Mouse (Mus musculus) testis, adult 10 weeks (tissue): ENCODE data around the gene Gm47996. TPM values are rescaled to one million over a fixed set of nuclear protein-coding genes. Genes with fewer than 3 reads are reported as not detected.

Experiments
- polyA plus RNA-seq: library from polyadenylated mRNA; stranded (reverse); fragments of 350-450 nt; fragmentation: Illumina TruSeq; extraction: RNeasy Lipid Tissue Mini Kit (QIAGEN cat#74804); gene quantifications from one replicate; pipeline ENCODE4 v1.2.3, GENCODE M21; 2014; ENCODE audit warnings: low read depth, low replicate concordance

Gm47996 gene
- polyA plus RNA-seq: not detected

DNA sequence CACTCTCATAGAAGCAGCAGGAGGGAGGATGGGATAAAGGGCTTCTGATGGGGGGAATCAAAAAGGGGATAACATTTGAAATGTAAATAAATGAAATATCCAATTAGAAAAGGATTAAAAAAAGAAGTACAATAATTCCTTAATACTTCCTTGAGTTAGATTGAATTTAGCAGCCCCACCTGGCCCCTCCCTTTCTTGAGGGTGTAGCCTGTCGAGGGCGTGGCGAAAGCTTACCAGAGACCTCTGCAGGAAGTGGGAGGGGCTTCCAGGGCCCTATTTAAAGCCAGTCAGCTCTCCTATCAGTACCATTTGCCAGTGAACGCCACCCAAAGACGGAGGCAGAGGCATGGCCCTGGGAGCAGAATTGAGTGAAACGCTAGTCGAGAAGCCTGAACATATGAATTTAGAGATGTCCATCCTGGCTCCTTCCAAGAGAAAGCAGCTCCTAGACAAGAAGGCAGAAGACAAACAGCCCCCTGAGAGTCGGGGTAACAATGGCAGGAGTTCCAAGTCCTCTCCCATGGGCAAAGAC lies at the start of gene Gm47996:
Gm47996 (plus strand) TSS at position 308 of the 532 bp plus-strand sequence.

DNA sequence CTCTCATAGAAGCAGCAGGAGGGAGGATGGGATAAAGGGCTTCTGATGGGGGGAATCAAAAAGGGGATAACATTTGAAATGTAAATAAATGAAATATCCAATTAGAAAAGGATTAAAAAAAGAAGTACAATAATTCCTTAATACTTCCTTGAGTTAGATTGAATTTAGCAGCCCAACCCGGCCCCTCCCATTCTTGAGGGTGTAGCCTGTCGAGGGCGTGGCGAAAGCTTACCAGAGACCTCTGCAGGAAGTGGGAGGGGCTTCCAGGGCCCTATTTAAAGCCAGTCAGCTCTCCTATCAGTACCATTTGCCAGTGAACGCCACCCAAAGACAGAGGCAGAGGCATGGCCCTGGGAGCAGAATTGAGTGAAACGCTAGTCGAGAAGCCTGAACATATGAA lies 27.7 kb upstream of the Gm47996 start, which contains the start of gene Gm47985:
Gm47985 (plus strand) TSS at position 272 of the 400 bp plus-strand sequence.

DNA sequence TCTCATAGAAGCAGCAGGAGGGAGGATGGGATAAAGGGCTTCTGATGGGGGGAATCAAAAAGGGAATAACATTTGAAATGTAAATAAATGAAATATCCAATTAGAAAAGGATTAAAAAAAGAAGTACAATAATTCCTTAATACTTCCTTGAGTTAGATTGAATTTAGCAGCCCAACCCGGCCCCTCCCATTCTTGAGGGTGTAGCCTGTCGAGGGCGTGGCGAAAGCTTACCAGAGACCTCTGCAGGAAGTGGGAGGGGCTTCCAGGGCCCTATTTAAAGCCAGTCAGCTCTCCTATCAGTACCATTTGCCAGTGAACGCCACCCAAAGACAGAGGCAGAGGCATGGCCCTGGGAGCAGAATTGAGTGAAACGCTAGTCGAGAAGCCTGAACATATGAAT lies 17.9 kb upstream of the Gm47996 start, which contains the start of gene Gm8947:
Gm8947 (plus strand) TSS at position 302 of the 400 bp plus-strand sequence.

DNA sequence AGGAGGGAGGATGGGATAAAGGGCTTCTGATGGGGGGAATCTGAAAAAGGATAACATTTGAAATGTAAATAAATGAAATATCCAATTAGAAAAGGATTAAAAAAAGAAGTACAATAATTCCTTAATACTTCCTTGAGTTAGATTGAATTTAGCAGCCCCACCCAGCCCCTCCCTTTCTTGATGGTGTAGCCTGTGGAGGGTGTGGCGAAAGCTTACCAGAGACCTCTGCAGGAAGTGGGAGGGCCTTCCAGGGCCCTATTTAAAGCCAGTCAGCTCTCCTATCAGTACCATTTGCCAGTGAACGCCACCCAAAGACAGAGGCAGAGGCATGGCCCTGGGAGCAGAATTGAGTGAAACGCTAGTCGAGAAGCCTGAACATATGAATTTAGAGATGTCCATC lies 11.8 kb upstream of the Gm47996 start, which contains the start of gene Gm47995:
Gm47995 (plus strand) TSS at position 329 of the 400 bp plus-strand sequence.

DNA sequence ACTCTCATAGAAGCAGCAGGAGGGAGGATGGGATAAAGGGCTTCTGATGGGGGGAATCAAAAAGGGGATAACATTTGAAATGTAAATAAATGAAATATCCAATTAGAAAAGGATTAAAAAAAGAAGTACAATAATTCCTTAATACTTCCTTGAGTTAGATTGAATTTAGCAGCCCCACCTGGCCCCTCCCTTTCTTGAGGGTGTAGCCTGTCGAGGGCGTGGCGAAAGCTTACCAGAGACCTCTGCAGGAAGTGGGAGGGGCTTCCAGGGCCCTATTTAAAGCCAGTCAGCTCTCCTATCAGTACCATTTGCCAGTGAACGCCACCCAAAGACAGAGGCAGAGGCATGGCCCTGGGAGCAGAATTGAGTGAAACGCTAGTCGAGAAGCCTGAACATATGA lies 6.1 kb upstream of the Gm47996 start, which contains the start of gene 3110040M04Rik:
3110040M04Rik (plus strand) TSS at position 304 of the 400 bp plus-strand sequence.

Other genes with a start within 250 kb of the Gm47996 start
- gene Hmcn1, start 216.7 kb upstream of the Gm47996 start, polyA plus RNA-seq: 0.56 TPM
- 0.67 TPM for gene Gm47985, start 27.6 kb upstream of the Gm47996 start, polyA plus RNA-seq
- not detected for gene Gm8947, start 17.8 kb upstream of the Gm47996 start, polyA plus RNA-seq
- gene Gm47995, start 11.7 kb upstream of the Gm47996 start, polyA plus RNA-seq: not detected
- not detected for gene 3110040M04Rik, start 6.0 kb upstream of the Gm47996 start, polyA plus RNA-seq
- gene Ivns1abp, start 134.3 kb downstream of the Gm47996 start, polyA plus RNA-seq: 268 TPM
- gene Swt1, start 218.3 kb downstream of the Gm47996 start, polyA plus RNA-seq: 131 TPM
- gene Trmt1l, start 218.4 kb downstream of the Gm47996 start, polyA plus RNA-seq: 37.1 TPM